Mouse (Mus musculus): Measurements from ENCODE around the gene Lrrn2.

Lrrn2 gene

GRCm38 (mm10) chr1:132880161-132881005 lies at the start of gene Lrrn2:
TSS of gene Lrrn2 (plus strand) at chr1:132880273.
- no peak for DNase-seq (ENCODE audit: extremely low read depth, low read depth)

- no peak for DNase-seq (ENCODE audit: extremely low read depth, low read depth)
Observed at GRCm38 (mm10) chr1:132831963-132832362, 48.1 kb upstream of the Lrrn2 start.

DNA sequence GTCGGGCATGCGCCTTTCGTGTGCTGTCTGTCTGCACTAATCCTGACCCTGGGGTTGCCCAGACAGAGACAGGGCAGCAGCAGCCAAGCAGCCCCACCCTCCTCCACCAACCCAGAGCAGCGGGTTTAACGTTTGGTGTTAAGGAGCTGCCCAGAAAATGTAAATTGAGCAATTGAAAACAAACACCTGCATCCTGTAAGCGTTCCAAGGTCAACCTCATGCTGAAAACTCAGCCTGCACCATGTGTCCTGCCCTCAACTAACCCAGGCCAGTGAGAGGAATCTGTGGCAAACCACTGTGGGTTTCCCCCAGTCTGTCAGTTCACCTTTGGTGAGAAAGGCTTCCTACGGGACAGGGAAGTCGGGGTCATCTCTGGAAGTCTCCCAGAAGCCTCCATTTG lies 46.0 kb upstream of the Lrrn2 start:
- DNase-seq (ENCODE audit: extremely low read depth, low read depth), result no peak

DNA sequence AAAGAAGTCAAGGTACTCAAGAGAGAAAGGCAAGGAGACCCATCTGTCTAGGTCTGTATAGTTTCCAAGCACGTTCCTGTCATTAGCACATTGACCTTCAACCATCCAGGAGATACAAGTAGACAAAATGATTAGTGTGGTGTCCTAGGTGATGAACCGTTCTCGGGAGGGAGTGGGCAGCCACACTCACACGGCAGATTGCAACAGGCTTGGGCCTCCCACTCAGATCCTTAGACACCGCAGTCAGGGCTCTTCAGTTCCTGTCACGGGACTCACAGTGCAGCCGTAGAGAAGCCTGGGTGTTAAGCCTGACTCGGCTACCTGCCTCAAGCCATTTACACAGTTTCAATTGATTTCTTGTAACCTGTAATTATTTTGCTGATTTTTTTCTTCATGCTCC lies 43.2 kb upstream of the Lrrn2 start:
- DNase-seq (ENCODE audit: extremely low read depth, low read depth), result no peak

DNA sequence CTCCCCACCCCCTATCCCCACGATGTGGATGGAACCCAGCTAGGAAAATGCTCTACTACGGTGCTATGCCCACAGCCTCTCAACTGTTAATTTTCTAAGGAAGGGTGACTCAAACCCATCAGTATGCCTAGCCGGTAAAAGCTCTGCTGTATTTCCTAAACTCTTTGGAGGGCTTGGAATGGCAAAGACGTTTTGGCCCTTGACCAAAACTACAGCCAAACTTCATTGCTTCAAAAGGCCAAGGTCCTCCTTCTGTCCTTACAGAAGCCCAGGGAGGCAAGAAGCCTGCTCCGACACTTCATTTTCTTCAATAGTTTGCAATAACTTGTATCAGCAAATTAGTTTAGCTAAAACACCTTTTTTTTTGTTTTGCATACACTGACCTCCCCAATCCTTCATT lies 42.4 kb upstream of the Lrrn2 start:
- no peak for DNase-seq (ENCODE audit: extremely low read depth, low read depth)

GRCm38 (mm10) chr1:132838371-132838770 lies 41.7 kb upstream of the Lrrn2 start:
- no peak for DNase-seq (ENCODE audit: extremely low read depth, low read depth)

DNA sequence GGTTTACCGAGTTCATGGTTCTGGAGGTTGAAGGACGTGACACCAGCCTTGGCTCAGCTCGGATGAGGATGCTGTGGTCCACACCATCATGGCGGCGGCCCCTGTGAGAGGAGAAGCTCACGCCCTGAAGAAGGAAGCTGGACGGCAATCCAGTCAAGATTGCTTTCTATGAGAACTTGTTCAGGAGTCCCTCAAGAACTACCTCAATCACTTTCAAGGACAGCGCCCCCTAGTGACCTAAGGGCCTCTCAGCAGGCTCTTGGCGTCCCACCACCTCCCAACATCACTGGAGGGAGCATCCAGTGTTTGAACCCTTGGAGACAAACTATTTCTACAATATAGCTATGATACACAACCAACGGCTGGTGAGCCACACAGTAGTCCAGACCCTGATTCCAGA lies 36.5 kb upstream of the Lrrn2 start:
- no peak for DNase-seq (ENCODE audit: extremely low read depth, low read depth)

DNA sequence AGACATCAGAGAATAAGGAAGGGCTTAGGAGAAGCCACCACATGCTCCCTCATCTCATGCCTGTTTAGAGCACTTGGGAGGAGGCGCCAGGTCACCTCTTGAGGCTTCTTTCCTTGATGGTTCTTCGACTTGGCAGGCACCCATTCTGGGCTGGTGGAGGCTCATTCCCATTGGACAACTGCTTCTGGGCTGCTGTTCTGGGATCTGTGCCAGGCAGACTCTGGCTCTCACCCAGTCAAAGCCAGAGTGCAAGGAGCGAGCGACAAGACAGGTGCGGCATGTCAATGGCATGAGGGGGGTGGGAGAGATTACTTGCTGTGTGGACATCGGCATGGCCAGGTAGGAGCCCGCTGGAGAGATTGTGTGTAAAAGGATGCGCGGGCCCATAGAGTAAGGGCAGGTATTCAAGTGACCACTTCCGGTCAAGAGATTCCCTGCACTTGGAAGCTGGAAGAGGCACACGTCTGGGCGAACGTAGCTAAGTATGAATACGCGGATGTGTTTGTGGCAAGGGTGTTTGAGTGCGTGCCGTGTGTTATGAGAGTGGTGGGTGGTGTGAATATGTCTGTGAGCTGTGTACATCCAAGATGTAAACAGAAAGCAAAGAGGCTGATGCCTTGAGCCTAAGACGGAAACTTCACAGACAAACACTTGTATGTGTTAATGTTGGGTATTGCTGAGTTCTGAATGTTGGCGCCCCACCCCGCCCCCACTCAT lies 35.8 kb upstream of the Lrrn2 start:
- no peak for DNase-seq (ENCODE audit: extremely low read depth, low read depth)

DNA sequence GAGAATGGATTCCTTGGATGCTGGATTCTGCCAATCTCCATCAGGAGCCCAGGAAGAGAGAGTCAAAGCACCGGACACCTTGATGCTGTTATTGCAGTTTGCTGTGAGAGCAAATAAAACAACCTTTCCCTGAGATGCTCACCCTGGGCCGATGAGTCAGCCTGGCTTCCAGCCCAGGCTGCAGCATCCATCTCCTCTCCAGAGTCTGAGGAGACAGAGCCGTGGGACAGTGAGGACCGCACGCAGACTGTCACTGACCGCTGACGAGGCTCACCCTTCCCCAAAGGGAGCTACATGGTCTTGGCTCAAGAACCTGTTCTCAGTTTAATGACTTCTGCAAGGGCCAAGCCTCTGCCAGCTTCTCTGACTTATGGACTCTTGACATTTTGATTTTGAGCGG lies 34.3 kb upstream of the Lrrn2 start:
- DNase-seq (ENCODE audit: extremely low read depth, low read depth), result no peak

- DNase-seq (ENCODE audit: extremely low read depth, low read depth), result no peak
Observed at GRCm38 (mm10) chr1:132850809-132851208, 29.3 kb upstream of the Lrrn2 start.

DNA sequence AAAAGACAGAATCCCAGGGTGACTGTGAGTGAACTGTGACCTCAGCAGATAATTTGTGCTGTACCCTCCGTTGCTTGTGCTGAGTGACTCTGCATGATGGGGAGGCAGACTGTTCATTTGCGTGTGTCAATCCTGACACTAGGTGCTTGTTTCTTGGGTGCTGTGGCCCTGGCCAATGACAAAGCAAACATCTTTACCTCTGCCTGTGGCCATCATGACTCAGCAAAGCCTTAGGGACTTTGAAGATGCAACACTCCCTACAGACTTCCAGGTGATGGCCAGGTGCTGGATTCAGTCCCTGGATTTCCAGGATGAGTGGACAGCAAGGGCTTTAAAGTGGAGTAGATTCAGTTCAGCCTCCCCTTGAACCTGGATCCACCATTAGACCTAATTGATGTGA lies 28.8 kb upstream of the Lrrn2 start:
- no peak for DNase-seq (ENCODE audit: extremely low read depth, low read depth)

- no peak for DNase-seq (ENCODE audit: extremely low read depth, low read depth)
Observed at GRCm38 (mm10) chr1:132851771-132852170, 28.3 kb upstream of the Lrrn2 start.

- no peak for DNase-seq (ENCODE audit: extremely low read depth, low read depth)
Observed at GRCm38 (mm10) chr1:132853312-132853711, 26.8 kb upstream of the Lrrn2 start.

GRCm38 (mm10) chr1:132858516-132859383 lies 21.3 kb upstream of the Lrrn2 start:
- DNase-seq (ENCODE audit: extremely low read depth, low read depth), result no peak

DNA sequence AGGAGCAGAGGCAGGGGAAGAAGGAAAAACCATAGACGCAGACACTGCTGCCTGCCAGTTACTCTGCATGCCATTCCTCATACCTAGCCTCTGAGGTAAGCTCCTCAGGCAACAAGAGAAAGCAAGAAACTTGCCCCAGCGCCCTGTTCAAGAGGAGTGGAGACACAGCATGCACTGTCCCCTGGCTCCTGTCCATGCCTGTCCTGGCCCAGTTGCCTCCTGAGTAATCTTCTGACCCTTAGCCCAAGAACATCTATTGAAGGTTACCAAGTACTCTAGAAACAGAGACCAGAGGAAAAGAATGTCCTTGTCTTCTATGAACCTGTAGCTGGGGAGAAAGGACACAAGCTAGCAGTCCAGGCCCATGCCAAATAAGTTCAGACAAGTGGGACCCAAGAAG lies 15.9 kb upstream of the Lrrn2 start:
- no peak for DNase-seq (ENCODE audit: extremely low read depth, low read depth)

DNA sequence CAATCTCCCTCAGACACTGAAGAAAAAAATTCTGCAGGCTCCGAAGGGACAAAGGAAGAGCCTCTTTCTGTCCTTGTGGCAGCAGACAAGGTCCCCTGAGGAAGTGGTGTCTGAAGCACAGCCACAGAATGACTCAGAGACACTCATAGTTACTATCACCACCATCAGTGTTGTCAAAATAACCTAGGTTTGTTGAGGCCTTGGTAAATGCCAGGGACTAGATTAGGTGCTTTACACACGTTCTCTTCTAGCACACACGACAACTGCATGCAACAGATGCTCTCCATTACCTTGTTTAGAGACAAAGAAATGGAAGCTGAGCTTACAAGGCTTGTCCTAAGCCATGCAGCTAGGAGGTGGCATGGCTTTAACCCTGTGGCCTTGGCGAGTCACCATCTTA lies 14.5 kb upstream of the Lrrn2 start:
- no peak for DNase-seq (ENCODE audit: extremely low read depth, low read depth)

GRCm38 (mm10) chr1:132870327-132870726 lies 9.7 kb upstream of the Lrrn2 start:
- DNase-seq (ENCODE audit: extremely low read depth, low read depth), result no peak

- DNase-seq (ENCODE audit: extremely low read depth, low read depth), result no peak
Observed at GRCm38 (mm10) chr1:132878951-132879610, 992 bp upstream of the Lrrn2 start.

DNA sequence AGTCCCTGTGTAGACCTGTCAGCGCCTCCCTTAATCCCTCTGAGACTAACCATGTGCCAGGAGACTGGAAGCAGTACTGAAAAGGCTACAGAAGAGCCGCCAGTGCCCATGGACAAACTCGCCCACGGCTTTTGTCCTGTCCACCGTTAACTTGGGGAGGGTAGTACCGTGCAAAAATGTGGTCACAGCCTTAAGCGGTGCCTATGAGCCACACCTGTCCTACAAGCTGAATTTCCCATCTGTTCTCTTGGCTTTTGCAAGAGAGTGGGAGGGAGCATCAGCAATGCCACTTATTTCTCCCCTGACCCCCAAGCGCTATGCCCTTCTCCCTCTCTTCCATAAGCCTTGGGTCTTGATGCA lies 292 bp upstream of the Lrrn2 start:
- no peak for DNase-seq (ENCODE audit: extremely low read depth, low read depth)

DNA sequence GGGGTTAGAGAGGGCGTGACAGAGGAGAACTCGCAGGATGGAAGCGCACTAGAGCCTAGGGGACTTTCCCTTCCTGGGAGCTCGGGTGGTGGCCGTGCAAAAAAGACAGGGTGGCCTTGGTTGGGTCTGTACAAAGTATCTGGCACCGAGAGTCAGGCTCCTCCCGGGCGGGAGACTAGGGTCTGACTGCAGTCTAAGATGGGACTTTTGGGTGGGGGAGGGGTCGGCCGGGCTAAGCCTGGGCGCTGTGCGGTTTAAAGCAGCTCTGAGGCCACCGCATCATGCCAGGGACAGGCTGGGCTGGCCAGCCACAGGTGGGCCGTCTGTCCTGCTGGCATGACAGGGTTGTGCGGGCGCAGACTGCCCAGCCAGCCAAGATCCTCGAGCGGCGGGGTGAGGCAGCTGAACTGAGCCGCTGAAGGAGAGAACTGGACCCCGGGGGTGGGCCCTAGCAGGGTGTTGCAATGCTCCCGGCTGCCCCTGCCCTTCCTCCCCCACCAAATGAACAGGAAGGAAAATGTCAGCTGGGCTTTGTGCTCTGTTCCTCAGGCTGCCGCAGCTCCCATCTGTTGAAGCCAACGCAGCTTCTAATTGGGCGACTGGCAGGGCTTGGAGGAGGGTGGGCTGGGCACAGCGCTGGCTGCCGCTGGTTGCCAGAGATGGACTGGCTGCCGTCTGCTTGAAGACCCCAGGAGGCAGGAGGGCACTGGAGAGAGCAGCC lies 1.1 kb downstream of the Lrrn2 start:
- no peak for DNase-seq (ENCODE audit: extremely low read depth, low read depth)

DNA sequence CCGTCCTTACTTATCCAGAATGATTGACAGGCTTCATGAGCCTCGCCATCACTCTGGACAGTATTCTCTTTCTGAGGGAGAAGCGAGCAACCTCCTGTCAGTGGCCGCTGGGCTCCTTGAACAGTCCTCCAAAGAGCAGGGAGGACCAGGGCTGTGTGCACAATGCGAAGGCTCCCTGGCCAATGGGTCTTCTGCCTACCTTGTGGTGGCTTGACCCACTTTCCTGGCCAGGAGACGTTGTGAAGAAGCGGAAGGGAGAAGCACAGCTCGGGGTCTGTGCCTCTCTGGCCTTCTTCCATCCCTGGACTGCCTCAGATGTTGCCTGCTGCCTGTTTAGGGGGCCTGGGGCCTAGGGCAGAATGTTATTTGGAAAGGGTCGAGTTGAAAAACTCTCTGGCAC lies 1.8 kb downstream of the Lrrn2 start:
- no peak for DNase-seq (ENCODE audit: extremely low read depth, low read depth)
